Mouse (Mus musculus) limb, embryonic 11.5 days (tissue): ENCODE measurements around the gene Prrg4. TPM values are rescaled to one million over a fixed set of nuclear protein-coding genes. Genes with fewer than 3 reads are reported as not detected.

Experiments
- ATAC-seq: fragments of 200-750 bp; cut with Nextera tagmentation; 2 replicates; pipeline ENCODE4 v1.8.0; 2017; ENCODE audit warnings: low read depth; ENCODE audit not compliant: insufficient number of reproducible peaks, low FRiP score, low TSS enrichment
- DNase-seq: peaks from one replicate; pipeline ENCODE4 v3.0.0-alpha.2; 2015; ENCODE audit warnings: low spot score
- H3K27ac ChIP-seq: fragments of 300-500 bp; sonication (generic); replicated peaks from 2 replicates; pipeline ENCODE4 v1.5.1; 2014; ENCODE audit warnings: low read depth, mild to moderate bottlenecking, low read length
- H3K27me3 ChIP-seq: fragments of 300-500 bp; sonication (generic); 2 replicates; pipeline ENCODE4 v1.6.1; 2014; ENCODE audit warnings: mild to moderate bottlenecking, low read length, mixed read lengths; ENCODE audit not compliant: control insufficient read depth, insufficient read depth
- H3K36me3 ChIP-seq: fragments of 300-500 bp; sonication (generic); 2 replicates; pipeline ENCODE4 v1.6.1; 2014; ENCODE audit warnings: mild to moderate bottlenecking, low read length, moderate library complexity, mixed read lengths; ENCODE audit not compliant: control insufficient read depth, insufficient read depth
- H3K4me1 ChIP-seq: fragments of 300-500 bp; sonication (generic); 2 replicates; pipeline ENCODE4 v1.6.1; 2014; ENCODE audit warnings: low read length, mixed read lengths; ENCODE audit not compliant: control insufficient read depth, insufficient read depth
- H3K4me2 ChIP-seq: fragments of 300-500 bp; sonication (generic); 2 replicates; pipeline ENCODE4 v1.6.1; 2014; ENCODE audit warnings: low read depth, mild to moderate bottlenecking, moderate library complexity; ENCODE audit not compliant: severe bottlenecking
- H3K4me3 ChIP-seq: fragments of 300-500 bp; sonication (generic); 2 replicates; pipeline ENCODE4 v1.5.1; 2014; ENCODE audit warnings: low read depth, low read length
- H3K9ac ChIP-seq: fragments of 300-500 bp; sonication (generic); 2 replicates; pipeline ENCODE4 v1.6.1; 2014; ENCODE audit warnings: mild to moderate bottlenecking, low read length
- H3K9me3 ChIP-seq: fragments of 300-500 bp; sonication (generic); 2 replicates; pipeline ENCODE4 v1.6.1; 2016; ENCODE audit warnings: low read length; ENCODE audit not compliant: control insufficient read depth
- WGBS: fragments of 180-500 bp; shearing (Covaris S2); extraction: QIAGEN DNeasy Blood & Tissue Kit; methylation state at CpG from one replicate; pipeline ENCODE4 v1.1.7; 2014; 5-methylcytosine and 5-hydroxymethylcytosine counted together
- polyA plus RNA-seq: library from polyadenylated mRNA; unstranded; fragments of >200 nt; fragmentation: Nextera tagmentation; extraction: Ambion mirVana; gene quantifications from 2 replicates; pipeline ENCODE4 v1.2.1, GENCODE M21; 2014

The Prrg4 gene
- polyA plus RNA-seq, 1 experiment from 2014 or later = 0.96 TPM

- Histone ChIP-seq H3K36me3 (no peaks in the 10 kb centered on the region), H3K9me3 (no peaks in the 10 kb centered on the region), H3K4me1 (0 out of 2 replicates have a peak, but pooled peaks cover 3% of the 10 kb centered on the region), H3K4me2 (peak overlapping the region; percentile 94; the same call in 1 of the 2 replicates), H3K9ac (no peak overlapping the region), H3K27ac (no peak overlapping the region), H3K27me3 (peaks cover 8% of the 10 kb centered on the region; the same call in 1 of the 2 replicates), H3K4me3 (no peak overlapping the region)
- DNase-seq (peak; percentile 31), ATAC-seq (no peak)
- WGBS = 27% methylated on average over 16 of the region's 16 CpGs
Observed at GRCm38 (mm10) chr2:104848235-104849161, 1.2 kb downstream of the Prrg4 start.

- DNase-seq = peak; percentile 39
Observed at GRCm38 (mm10) chr2:104847645-104848044, 2.0 kb downstream of the Prrg4 start.

GRCm38 (mm10) chr2:104846638-104847414 lies 2.9 kb downstream of the Prrg4 start:
- whole genome bisulfite sequencing = 13% methylated on average over 4 of the region's 4 CpGs
- Histone ChIP-seq H3K4me1 (0 out of 2 replicates have a peak, but pooled peaks cover 3% of the 10 kb centered on the region), H3K4me3 (no peak overlapping the region), H3K27me3 (peaks cover 8% of the 10 kb centered on the region; the same call in 1 of the 2 replicates), H3K36me3 (no peaks in the 10 kb centered on the region), H3K9ac (no peak overlapping the region), H3K27ac (no peak overlapping the region; the same call in 1 of the 2 replicates), H3K9me3 (no peaks in the 10 kb centered on the region), H3K4me2 (no peak overlapping the region)
- ATAC-seq (peak; percentile 13; the same call in 1 of the 2 replicates), DNase-seq (no peak)

More at GRCm38 (mm10) chr2:104847645-104848044, 2.0 kb downstream of the Prrg4 start:
- Histone ChIP-seq H3K27ac (no peak overlapping the region), H3K9ac (no peak overlapping the region), H3K4me3 (no peak overlapping the region), H3K36me3 (no peaks in the 10 kb centered on the region), H3K27me3 (peaks cover 8% of the 10 kb centered on the region; the same call in 1 of the 2 replicates), H3K9me3 (no peaks in the 10 kb centered on the region), H3K4me1 (0 out of 2 replicates have a peak, but pooled peaks cover 3% of the 10 kb centered on the region), H3K4me2 (no peak overlapping the region)
- ATAC-seq = no peak
- 55% methylated on average over 2 of the region's 2 CpGs for WGBS

GRCm38 (mm10) chr2:104842559-104842958 lies 7.1 kb downstream of the Prrg4 start:
- DNase-seq (no peak), ATAC-seq (no peak)
- Histone ChIP-seq H3K27me3 (no peaks in the 10 kb centered on the region), H3K9ac (no peak overlapping the region), H3K4me3 (no peak overlapping the region), H3K9me3 (no peaks in the 10 kb centered on the region), H3K27ac (no peak overlapping the region), H3K4me2 (no peak overlapping the region), H3K4me1 (0 out of 2 replicates have a peak, but pooled peaks cover 3% of the 10 kb centered on the region), H3K36me3 (no peaks in the 10 kb centered on the region)

- Histone ChIP-seq H3K4me1 (0 out of 2 replicates have a peak, but pooled peaks cover 3% of the 10 kb centered on the region), H3K4me3 (no peak overlapping the region), H3K36me3 (no peaks in the 10 kb centered on the region), H3K4me2 (no peak overlapping the region), H3K27ac (no peak overlapping the region), H3K27me3 (no peaks in the 10 kb centered on the region), H3K9ac (no peak overlapping the region), H3K9me3 (no peaks in the 10 kb centered on the region)
- 88% methylated on average over 7 of the region's 7 CpGs for WGBS
- DNase-seq (no peak), ATAC-seq (no peak)
Observed at GRCm38 (mm10) chr2:104841736-104842135, 7.9 kb downstream of the Prrg4 start.

- H3K9ac ChIP-seq = no peak overlapping the region
- H3K9me3 ChIP-seq = no peaks in the 10 kb centered on the region
- no peak overlapping the region for H3K27ac ChIP-seq
- ATAC-seq (no peak), DNase-seq (no peak)
- no peak overlapping the region for H3K4me2 ChIP-seq
- H3K4me1 ChIP-seq = no peaks in the 10 kb centered on the region
- no peaks in the 10 kb centered on the region for H3K27me3 ChIP-seq
- no peak overlapping the region for H3K4me3 ChIP-seq
- H3K36me3 ChIP-seq = no peaks in the 10 kb centered on the region
Observed at GRCm38 (mm10) chr2:104840974-104841373, 8.7 kb downstream of the Prrg4 start.

- Histone ChIP-seq H3K4me1 (no peaks in the 10 kb centered on the region), H3K27ac (no peak overlapping the region), H3K9me3 (no peaks in the 10 kb centered on the region), H3K27me3 (no peaks in the 10 kb centered on the region), H3K4me2 (no peak overlapping the region), H3K36me3 (no peaks in the 10 kb centered on the region), H3K4me3 (no peak overlapping the region), H3K9ac (no peak overlapping the region)
- DNase-seq = no peak
- WGBS = 89% methylated on average over 2 of the region's 2 CpGs
- no peak for ATAC-seq
Observed at GRCm38 (mm10) chr2:104832486-104832885, 17.2 kb downstream of the Prrg4 start.

GRCm38 (mm10) chr2:104826191-104826590 lies 23.5 kb downstream of the Prrg4 start:
- Histone ChIP-seq H3K9me3 (no peaks in the 10 kb centered on the region), H3K27ac (no peak overlapping the region), H3K4me3 (no peak overlapping the region), H3K27me3 (no peaks in the 10 kb centered on the region), H3K36me3 (no peaks in the 10 kb centered on the region), H3K4me1 (no peaks in the 10 kb centered on the region), H3K9ac (no peak overlapping the region), H3K4me2 (no peak overlapping the region)
- WGBS = 84% methylated on average over 4 of the region's 4 CpGs
- ATAC-seq (no peak), DNase-seq (no peak)
